Mouse (Mus musculus) midbrain, embryonic 10.5 days (tissue): Measurements from ENCODE around the gene Fcor. TPM values are rescaled to one million over a fixed set of nuclear protein-coding genes. Genes with fewer than 3 reads are reported as not detected.

ENCODE experiments used
- DNase-seq: peaks from one replicate; pipeline ENCODE4 v3.0.0-alpha.2; 2017; ENCODE audit warnings: low spot score
- H3K27ac ChIP-seq: fragments of 300-500 bp; sonication (generic); replicated peaks from 2 replicates; pipeline ENCODE4 v1.5.1; 2016; ENCODE audit warnings: mild to moderate bottlenecking
- H3K27me3 ChIP-seq: fragments of 300-500 bp; sonication (generic); 2 replicates; pipeline ENCODE4 v1.6.1; 2016; ENCODE audit warnings: low read depth, mild to moderate bottlenecking; ENCODE audit not compliant: poor library complexity, severe bottlenecking
- H3K36me3 ChIP-seq: fragments of 300-500 bp; sonication (generic); 2 replicates; pipeline ENCODE4 v1.6.1; 2016; ENCODE audit warnings: mild to moderate bottlenecking, moderate library complexity
- H3K4me1 ChIP-seq: fragments of 300-500 bp; sonication (generic); 2 replicates; pipeline ENCODE4 v1.6.1; 2016
- H3K4me3 ChIP-seq: fragments of 300-500 bp; sonication (generic); 2 replicates; pipeline ENCODE4 v1.5.1; 2016; ENCODE audit warnings: mild to moderate bottlenecking, moderate library complexity
- H3K9me3 ChIP-seq: fragments of 300-500 bp; sonication (generic); replicated peaks from 2 replicates; pipeline ENCODE4 v1.6.1; 2016; ENCODE audit warnings: mild to moderate bottlenecking
- WGBS: fragments of 180-500 bp; shearing (Covaris S2); methylation state at CpG from one replicate; pipeline ENCODE4 v1.1.7; 2016; 5-methylcytosine and 5-hydroxymethylcytosine counted together
- polyA plus RNA-seq: library from polyadenylated mRNA; unstranded; fragments of >200 nt; fragmentation: Nextera tagmentation; extraction: Ambion mirVana; gene quantifications from 2 replicates; pipeline ENCODE4 v1.2.1, GENCODE M21; 2016

Fcor gene
- polyA plus RNA-seq, 1 experiment from 2014 or later, result 10.0 TPM

GRCm38 (mm10) chr8:3664405-3664804 lies 7.8 kb downstream of the Fcor start:
- Histone ChIP-seq H3K4me3 (no peak overlapping the region), H3K4me1 (no peaks in the 10 kb centered on the region), H3K36me3 (no peaks in the 10 kb centered on the region), H3K27me3 (no peaks in the 10 kb centered on the region), H3K9me3 (no peaks in the 10 kb centered on the region), H3K27ac (no peak overlapping the region)
- DNase-seq, result no peak
- WGBS, result 64% methylated on average over 5 of the region's 5 CpGs

GRCm38 (mm10) chr8:3660889-3661288 lies 11.3 kb downstream of the Fcor start:
- Histone ChIP-seq H3K27me3 (no peaks in the 10 kb centered on the region), H3K4me3 (no peak overlapping the region), H3K27ac (no peak overlapping the region), H3K36me3 (no peaks in the 10 kb centered on the region), H3K9me3 (no peaks in the 10 kb centered on the region), H3K4me1 (peaks cover 11% of the 10 kb centered on the region)
- no peak for DNase-seq
- 88% methylated on average over 8 of the region's 8 CpGs for WGBS

- 25% methylated on average over 7 of the region's 7 CpGs for WGBS
- peak overlapping the region; percentile 19; the same call in 1 of the 2 replicates for H3K27ac ChIP-seq
- DNase-seq, result peak; percentile 53
These were observed 15.3 kb downstream of the Fcor start for GRCm38 (mm10) chr8:3656725-3657381.

GRCm38 (mm10) chr8:3655526-3655925 lies 16.6 kb downstream of the Fcor start, which contains the start of gene Retn:
Gene Retn, plus strand, starts transcription at chr8:3655770.
- Histone ChIP-seq H3K27me3 (no peaks in the 10 kb centered on the region), H3K36me3 (no peaks in the 10 kb centered on the region), H3K27ac (no peak within 1 kb of the TSS), H3K9me3 (no peaks in the 10 kb centered on the region), H3K4me1 (peaks cover 11% of the 10 kb centered on the region), H3K4me3 (no peak within 1 kb of the TSS)
- DNase-seq, result no peak
- 73% methylated on average over 3 of the region's 3 CpGs for WGBS

More at GRCm38 (mm10) chr8:3656725-3657381, 15.3 kb downstream of the Fcor start:
- H3K36me3 ChIP-seq, result no peaks in the 10 kb centered on the region
- peaks cover 11% of the 10 kb centered on the region for H3K4me1 ChIP-seq
- H3K4me3 ChIP-seq, result peak overlapping the region; percentile 30; the same call in 1 of the 2 replicates
- no peaks in the 10 kb centered on the region for H3K27me3 ChIP-seq
- no peaks in the 10 kb centered on the region for H3K9me3 ChIP-seq

- WGBS, result 77% methylated on average over 11 of the region's 11 CpGs
- Histone ChIP-seq H3K27ac (no peak overlapping the region), H3K27me3 (no peaks in the 10 kb centered on the region), H3K36me3 (no peaks in the 10 kb centered on the region), H3K4me3 (no peak overlapping the region), H3K4me1 (peaks cover 11% of the 10 kb centered on the region), H3K9me3 (no peaks in the 10 kb centered on the region)
- DNase-seq, result no peak
These were observed 17.2 kb downstream of the Fcor start for GRCm38 (mm10) chr8:3654726-3655508.

- DNase-seq, result no peak
- 71% methylated on average over 3 of the region's 3 CpGs for whole genome bisulfite sequencing
- no peaks in the 10 kb centered on the region for H3K9me3 ChIP-seq
These were observed 19.3 kb downstream of the Fcor start for GRCm38 (mm10) chr8:3652845-3653244.

GRCm38 (mm10) chr8:3648990-3649389 lies 23.2 kb downstream of the Fcor start:
- DNase-seq, result no peak

More at GRCm38 (mm10) chr8:3652845-3653244, 19.3 kb downstream of the Fcor start:
- Histone ChIP-seq H3K27me3 (no peaks in the 10 kb centered on the region), H3K36me3 (no peaks in the 10 kb centered on the region), H3K4me3 (no peak overlapping the region), H3K4me1 (peaks cover 11% of the 10 kb centered on the region), H3K27ac (no peak overlapping the region)

GRCm38 (mm10) chr8:3648268-3648667 lies 23.9 kb downstream of the Fcor start:
- Histone ChIP-seq H3K9me3 (no peaks in the 10 kb centered on the region), H3K4me1 (no peaks in the 10 kb centered on the region), H3K27ac (no peak overlapping the region), H3K27me3 (no peaks in the 10 kb centered on the region), H3K36me3 (no peaks in the 10 kb centered on the region), H3K4me3 (no peak overlapping the region)
- DNase-seq, result no peak
- WGBS, result 72% methylated on average over 2 of the region's 2 CpGs

More at GRCm38 (mm10) chr8:3648990-3649389, 23.2 kb downstream of the Fcor start:
- H3K36me3 ChIP-seq, result no peaks in the 10 kb centered on the region
- WGBS, result 44% methylated on average over 1 of the region's 1 CpGs
- H3K4me1 ChIP-seq, result no peaks in the 10 kb centered on the region
- no peak overlapping the region for H3K27ac ChIP-seq
- H3K27me3 ChIP-seq, result no peaks in the 10 kb centered on the region
- no peak overlapping the region for H3K4me3 ChIP-seq
- H3K9me3 ChIP-seq, result no peaks in the 10 kb centered on the region

GRCm38 (mm10) chr8:3647561-3647960 lies 24.6 kb downstream of the Fcor start:
- Histone ChIP-seq H3K4me1 (no peaks in the 10 kb centered on the region), H3K36me3 (no peaks in the 10 kb centered on the region), H3K9me3 (no peaks in the 10 kb centered on the region), H3K27me3 (no peaks in the 10 kb centered on the region), H3K27ac (no peak overlapping the region), H3K4me3 (no peak overlapping the region)
- 76% methylated on average over 4 of the region's 4 CpGs for WGBS
- DNase-seq, result no peak

- Histone ChIP-seq H3K4me3 (no peak overlapping the region), H3K27me3 (no peaks in the 10 kb centered on the region), H3K9me3 (no peaks in the 10 kb centered on the region), H3K4me1 (no peaks in the 10 kb centered on the region), H3K27ac (no peak overlapping the region), H3K36me3 (no peaks in the 10 kb centered on the region)
- no peak for DNase-seq
- WGBS, result 86% methylated on average over 6 of the region's 6 CpGs
These were observed 25.2 kb downstream of the Fcor start for GRCm38 (mm10) chr8:3646824-3647531.

- H3K9me3 ChIP-seq, result no peaks in the 10 kb centered on the region
- no peaks in the 10 kb centered on the region for H3K27me3 ChIP-seq
- no peak for DNase-seq
- 22% methylated on average over 5 of the region's 5 CpGs for WGBS
- no peaks in the 10 kb centered on the region for H3K36me3 ChIP-seq
- H3K27ac ChIP-seq, result no peak overlapping the region
- no peaks in the 10 kb centered on the region for H3K4me1 ChIP-seq
- H3K4me3 ChIP-seq, result no peak overlapping the region
These were observed 26.4 kb downstream of the Fcor start for GRCm38 (mm10) chr8:3645804-3646203.

GRCm38 (mm10) chr8:3631478-3631875 lies 40.7 kb downstream of the Fcor start:
- peaks cover 17% of the 10 kb centered on the region for H3K27me3 ChIP-seq
- WGBS, result 23% methylated on average over 8 of the region's 8 CpGs
- no peaks in the 10 kb centered on the region for H3K9me3 ChIP-seq
- no peak for DNase-seq
- H3K4me1 ChIP-seq, result peaks cover 13% of the 10 kb centered on the region
- H3K36me3 ChIP-seq, result peaks cover 7% of the 10 kb centered on the region; the same call in 1 of the 2 replicates
- H3K4me3 ChIP-seq, result peak overlapping the region; percentile 67
- H3K27ac ChIP-seq, result peak overlapping the region; percentile 77
